Mouse (Mus musculus): ENCODE results near the gene Gpbp1. TPM values are rescaled to one million over a fixed set of nuclear protein-coding genes. Genes with fewer than 3 reads are reported as not detected.

Gpbp1 gene
- total RNA-seq (2012; rRNA removed) (43.3 and 50.4 TPM in 2 replicates), total RNA-seq (2014; rRNA removed) (96.1 and 107 TPM in 2 replicates), polyA plus RNA-seq (2012; ENCODE audit: insufficient read length, low read depth) (85.7 and 99.6 TPM in 2 replicates)

DNA sequence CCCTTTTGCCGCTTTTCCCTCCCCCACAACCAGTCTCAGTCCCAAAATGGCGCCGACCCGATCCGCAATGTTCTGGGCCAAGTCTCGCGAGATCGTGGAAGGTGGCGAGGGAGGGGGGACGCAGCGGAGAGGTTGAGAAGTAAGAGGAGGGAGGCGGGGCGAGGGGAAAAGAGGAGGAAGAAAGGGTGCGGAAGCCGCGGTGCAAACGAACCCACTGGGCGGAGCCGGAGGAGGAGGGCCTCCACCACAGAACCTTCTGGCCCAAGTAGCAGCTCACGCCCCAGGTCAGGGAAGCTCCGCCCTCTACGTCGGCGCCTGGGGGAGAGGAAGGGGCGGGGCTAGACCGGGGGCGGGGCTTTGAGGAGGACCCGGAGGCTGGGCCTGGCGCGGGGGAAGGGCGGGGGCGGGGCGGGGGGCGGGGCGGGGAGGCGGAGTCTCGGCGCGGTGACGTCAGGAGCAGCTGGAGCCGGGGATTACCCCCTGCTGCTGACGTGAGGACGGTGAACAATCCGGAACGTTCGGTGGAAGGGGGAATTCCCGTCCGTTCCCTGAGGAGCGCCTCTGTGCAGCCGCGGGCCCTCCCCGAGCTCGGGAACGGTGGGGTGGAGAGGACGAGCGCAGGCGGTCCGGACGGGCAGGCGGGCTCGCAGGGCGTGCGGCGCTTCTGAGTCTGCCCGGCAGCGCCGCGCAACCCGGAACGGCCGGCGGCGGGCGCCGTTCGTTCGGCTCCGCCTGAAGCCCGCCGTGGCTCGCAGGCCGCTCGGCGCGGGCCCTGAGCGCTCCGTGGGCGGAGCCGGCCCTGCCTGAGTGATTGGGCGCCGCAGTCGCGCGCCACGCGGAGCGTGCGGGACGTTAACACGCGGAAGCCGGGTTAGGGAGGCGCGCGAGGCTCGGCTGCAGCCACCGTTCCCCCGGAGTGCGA is at the start of gene Gpbp1:
Gene Gpbp1 (minus strand): TSS at position 310 of the 922 bp plus-strand sequence.
- in situ Hi-C loops (cut with MboI; ENCODE audit: low pct_ligation_motif_present, low pct_unique_long_range_greater_than_20kb, low sequenced_read_pairs) (loop anchor here (10.0 kb wide), 1 partner anchor 255 kb away; no protein-coding TSS in a partner anchor), dilution Hi-C loops (cut with MboI; ENCODE audit: extremely low pct_ligation_motif_present, extremely low pct_unique_long_range_greater_than_20kb, low sequenced_read_pairs) (no loop called here)
- peak; percentile 99 for DNase-seq (ENCODE audit: extremely low read depth)
- Histone ChIP-seq H3K9me3 (replicated peaks; ENCODE audit: low read length) (no peaks in the 10 kb centered on the region), H3K4me3 (replicated peaks in 1 of 3; ENCODE audit: low read depth in 2 of 3, low read length in 2 of 3, poor library complexity in 1 of 3) (peak within 1 kb of the TSS; percentile 72 to 99 (median 73)), H3K4me1 (ENCODE audit: control insufficient read depth in 1 of 2, insufficient read depth in 2 of 2) (peaks cover 0 to 2% of the 10 kb centered on the region in 2 experiments; a peak in 2 of 4 replicates), H3K27me3 (replicated peaks) (peaks cover 30% of the 10 kb centered on the region), H3K27ac (ENCODE audit: insufficient read depth, low read depth) (peak within 1 kb of the TSS; percentile 66), H3K4me2 (ENCODE audit: insufficient read depth, low read depth, poor library complexity, severe bottlenecking) (peak within 1 kb of the TSS; percentile 77), H3K79me2 (replicated peaks; ENCODE audit: control insufficient read depth, extremely low read depth, insufficient read depth, poor library complexity, severe bottlenecking) (peaks cover 28% of the 10 kb centered on the region), H3K9ac (ENCODE audit: insufficient read depth, low read depth) (peak within 1 kb of the TSS; percentile 99), H3K36me3 (replicated peaks in 1 of 2; ENCODE audit: control insufficient read depth in 1 of 2, insufficient read depth in 1 of 2, low read length in 1 of 2) (no peaks in the 10 kb centered on the region)
- TF ChIP-seq CTCF (conservative IDR thresholded peaks at IDR 0.05 in 1 of 2, IDR thresholded peaks at IDR 0.05 in 1 of 2; ENCODE audit: low read depth in 2 of 2, low read length in 2 of 2) (no peak), JUND (conservative IDR thresholded peaks at IDR 0.05; ENCODE audit: low read depth, low read length) (no peak), ZKSCAN1 (IDR thresholded peaks at IDR 0.05; ENCODE audit: borderline replicate concordance, low read depth, low read length) (no peak), SMC3 (IDR thresholded peaks at IDR 0.05; ENCODE audit: low read depth, low read length) (no peak), BHLHE40 (IDR thresholded peaks at IDR 0.05; ENCODE audit: low read depth, low read length) (peak; percentile 57), UBTF (IDR thresholded peaks at IDR 0.05; ENCODE audit: low read depth, low read length) (peak; percentile 99), TBP (conservative IDR thresholded peaks at IDR 0.05; ENCODE audit: low read depth, low read length) (peak; percentile 64; the same call in 1 of the 2 replicates), ZC3H11A (IDR thresholded peaks at IDR 0.05; ENCODE audit: low read depth, low read length) (no peak), IRF4 (IDR thresholded peaks at IDR 0.05; ENCODE audit: low read depth, low read length) (peak; percentile 68), JUN (IDR thresholded peaks at IDR 0.05; ENCODE audit: insufficient read depth, low read depth, low read length) (no peak), GABPA (IDR thresholded peaks at IDR 0.05; ENCODE audit: insufficient replicate concordance, low read depth, low read length) (no peak), TCF12 (IDR thresholded peaks at IDR 0.05; ENCODE audit: low read depth, low read length) (peak; percentile 87), MAX (IDR thresholded peaks at IDR 0.05; ENCODE audit: low read length) (peak; percentile 97), POLR2A (IDR thresholded peaks at IDR 0.05; ENCODE audit: low read depth, low read length) (peak; percentile 79), KAT2A (IDR thresholded peaks at IDR 0.05; ENCODE audit: insufficient replicate concordance, low read length) (0 out of 2 replicates have a peak, but pooled peaks have one; percentile 43), ZMIZ1 (IDR thresholded peaks at IDR 0.05; ENCODE audit: low read depth, low read length) (peak; percentile 46; the same call in 1 of the 2 replicates), MXI1 (IDR thresholded peaks at IDR 0.05; ENCODE audit: low read depth, low read length) (peak; percentile 64; the same call in 1 of the 2 replicates), CHD1 (IDR thresholded peaks at IDR 0.05; ENCODE audit: low read depth, low read length) (no peak), ZNF384 (IDR thresholded peaks at IDR 0.05; ENCODE audit: low read depth, low read length) (no peak), NRF1 (IDR thresholded peaks at IDR 0.05; ENCODE audit: low read depth, low read length) (peak; percentile 59), USF1 (IDR thresholded peaks at IDR 0.05; ENCODE audit: low read depth, low read length) (no peak), E2F4 (IDR thresholded peaks at IDR 0.05; ENCODE audit: insufficient replicate concordance, low read depth, low read length) (no peak), ELF1 (IDR thresholded peaks at IDR 0.05; ENCODE audit: low read depth, low read length) (peak; percentile 90), EP300 (IDR thresholded peaks at IDR 0.05; ENCODE audit: low read length) (no peak), PAX5 (IDR thresholded peaks at IDR 0.05; ENCODE audit: low read length) (no peak), NELFE (IDR thresholded peaks at IDR 0.05; ENCODE audit: low read depth, low read length) (peak; percentile 44), SIN3A (IDR thresholded peaks at IDR 0.05; ENCODE audit: low read length) (peak; percentile 75), MAFK (IDR thresholded peaks at IDR 0.05; ENCODE audit: insufficient replicate concordance, low read length) (no peak), ETS1 (conservative IDR thresholded peaks at IDR 0.05; ENCODE audit: low read depth, low read length) (peak; percentile 96), RAD21 (IDR thresholded peaks at IDR 0.05; ENCODE audit: low read depth, low read length) (no peak), MAZ (IDR thresholded peaks at IDR 0.05; ENCODE audit: low read depth, low read length) (peak; percentile 99), CHD2 (IDR thresholded peaks at IDR 0.05; ENCODE audit: low read length) (peak; percentile 100), MEF2A (IDR thresholded peaks at IDR 0.05; ENCODE audit: borderline replicate concordance, low read depth, low read length) (peak; percentile 84), HCFC1 (IDR thresholded peaks at IDR 0.05; ENCODE audit: low read depth, low read length) (peak; percentile 78), RCOR1 (conservative IDR thresholded peaks at IDR 0.05; ENCODE audit: low read depth, low read length) (no peak), POLR2AphosphoS2 (IDR thresholded peaks at IDR 0.05; ENCODE audit: low read depth, low read length) (no peak), MYC (IDR thresholded peaks at IDR 0.05; ENCODE audit: low read depth, low read length) (peak; percentile 63; the same call in 1 of the 2 replicates)
